Mouse (Mus musculus) limb, embryonic 14.5 days (tissue): ENCODE results near the gene Atn1. TPM values are rescaled to one million over a fixed set of nuclear protein-coding genes. Genes with fewer than 3 reads are reported as not detected.

Source experiments
- ATAC-seq: fragments of 200-750 bp; cut with Nextera tagmentation; 2 replicates; pipeline ENCODE4 v1.8.0; 2017; ENCODE audit warnings: low read depth, moderate number of reproducible peaks, moderate TSS enrichment; ENCODE audit not compliant: low FRiP score
- DNase-seq: peaks from one replicate; pipeline ENCODE4 v3.0.0-alpha.2; 2015; ENCODE audit warnings: low spot score
- H3K27ac ChIP-seq: fragments of 300-500 bp; sonication (generic); replicated peaks from 2 replicates; pipeline ENCODE4 v1.5.1; 2014; ENCODE audit warnings: low read depth, mild to moderate bottlenecking, low read length, moderate library complexity, mixed read lengths
- H3K27me3 ChIP-seq: fragments of 300-500 bp; sonication (generic); 2 replicates; pipeline ENCODE4 v1.6.1; 2014; ENCODE audit warnings: low read length, mixed read lengths; ENCODE audit not compliant: control insufficient read depth, insufficient read depth
- H3K36me3 ChIP-seq: fragments of 300-500 bp; sonication (generic); 2 replicates; pipeline ENCODE4 v1.6.1; 2014; ENCODE audit warnings: mild to moderate bottlenecking, low read length, moderate library complexity, mixed read lengths; ENCODE audit not compliant: control insufficient read depth, insufficient read depth
- H3K4me1 ChIP-seq: fragments of 300-500 bp; sonication (generic); 2 replicates; pipeline ENCODE4 v1.6.1; 2014; ENCODE audit warnings: antibody characterized with exemption, low read length, mixed read lengths; ENCODE audit not compliant: control insufficient read depth, insufficient read depth
- H3K4me2 ChIP-seq: fragments of 300-500 bp; sonication (generic); replicated peaks from 2 replicates; pipeline ENCODE4 v1.6.1; 2014; ENCODE audit warnings: low read depth, mild to moderate bottlenecking, low read length, moderate library complexity; ENCODE audit not compliant: severe bottlenecking
- H3K4me3 ChIP-seq: fragments of 300-500 bp; sonication (generic); replicated peaks from 2 replicates; pipeline ENCODE4 v1.5.1; 2014; ENCODE audit warnings: low read length
- H3K9ac ChIP-seq: fragments of 300-500 bp; sonication (generic); 2 replicates; pipeline ENCODE4 v1.6.1; 2014; ENCODE audit warnings: mild to moderate bottlenecking, low read depth, low read length, moderate library complexity; ENCODE audit not compliant: severe bottlenecking
- H3K9me3 ChIP-seq: fragments of 300-500 bp; sonication (generic); 2 replicates; pipeline ENCODE4 v1.6.1; 2016; ENCODE audit warnings: low read length; ENCODE audit not compliant: control insufficient read depth
- POLR2A ChIP-seq: fragments of 200-500 bp; IDR thresholded peaks from 2 replicates; pipeline ENCODE4 v1.8.0; 2012; ENCODE audit warnings: inconsistent platforms, mild to moderate bottlenecking, moderate library complexity, borderline replicate concordance; ENCODE audit not compliant: insufficient read depth, insufficient read length; ENCODE audit errors: extremely low read depth
- WGBS: fragments of 180-500 bp; shearing (Covaris S2); extraction: QIAGEN DNeasy Blood & Tissue Kit; methylation state at CpG from one replicate; pipeline ENCODE4 v1.1.7; 2014; 5-methylcytosine and 5-hydroxymethylcytosine counted together
- polyA plus RNA-seq, 2 experiments: library from polyadenylated mRNA; depleted of rRNA in 1 of 2; stranded (reverse) in 1 of 2; unstranded in 1 of 2; fragments of >200 nt; fragmentation: Nextera tagmentation in 1 of 2; extraction: Ambion mirVana in 1 of 2; gene quantifications; 2 replicates each; pipeline versions ENCODE4 v1.2.1 to v1.2.3; 2012 to 2014

The Atn1 gene
- polyA plus RNA-seq, 2 experiments: 14.6 to 102 TPM

DNA sequence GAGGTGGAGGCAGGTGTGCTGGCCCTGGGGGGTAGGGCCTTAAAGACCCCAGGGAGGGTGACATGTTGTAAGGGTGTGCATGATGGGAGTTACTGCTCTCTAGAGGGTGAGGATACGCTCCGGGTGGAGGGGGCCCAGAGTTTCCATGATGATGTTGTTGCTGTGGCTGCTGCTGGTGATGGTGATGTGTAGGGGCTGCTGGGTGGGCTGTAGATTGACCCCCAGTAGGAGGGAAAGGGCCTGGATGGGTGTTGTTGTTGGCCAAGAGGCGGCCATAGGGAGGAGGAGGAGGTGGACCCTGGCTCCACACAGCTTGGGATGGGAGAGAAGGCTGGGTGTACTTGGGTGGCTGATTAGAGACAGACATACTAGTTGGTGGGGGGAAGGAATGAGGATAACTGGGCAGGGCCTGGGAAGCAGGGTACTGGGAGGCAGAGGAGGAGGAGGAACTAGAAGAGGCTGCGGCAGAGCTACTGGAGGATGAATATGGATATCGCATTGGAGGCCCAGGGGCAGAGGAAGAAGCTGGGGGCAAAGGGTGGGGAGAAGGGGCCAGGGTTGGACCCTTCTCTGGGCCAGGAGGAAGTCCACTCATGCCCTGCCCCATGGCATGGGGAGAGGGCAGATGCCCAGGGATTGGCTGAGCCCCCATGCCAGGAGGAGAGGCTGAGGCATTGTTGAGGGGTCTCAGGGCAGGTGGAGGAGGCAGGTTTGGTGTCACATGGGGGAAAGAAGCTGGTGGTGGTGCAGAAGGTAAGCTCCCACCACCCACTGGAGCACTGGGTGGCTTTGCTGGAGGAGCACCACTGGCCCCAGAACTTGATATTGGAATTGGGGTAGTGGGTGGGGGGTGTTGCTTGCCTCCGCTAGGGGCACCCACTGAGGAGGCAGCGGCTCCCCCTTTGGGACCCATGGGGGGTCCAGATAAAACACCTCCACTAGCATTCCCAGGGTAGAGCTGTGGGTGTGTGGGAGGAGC lies 9.4 kb downstream of the Atn1 start:
- H3K9ac ChIP-seq: no peak overlapping the region
- no peaks in the 10 kb centered on the region for H3K9me3 ChIP-seq
- no peak for TF ChIP-seq POLR2A
- no peak overlapping the region for H3K27ac ChIP-seq
- H3K4me3 ChIP-seq: no peak overlapping the region
- ATAC-seq (no peak), DNase-seq (no peak)
- peaks cover 14% of the 10 kb centered on the region for H3K4me1 ChIP-seq
- WGBS: 83% methylated on average over 7 of the region's 7 CpGs
- peaks cover 70% of the 10 kb centered on the region for H3K36me3 ChIP-seq
- H3K4me2 ChIP-seq: peak overlapping the region; percentile 98
- H3K27me3 ChIP-seq: no peaks in the 10 kb centered on the region

DNA sequence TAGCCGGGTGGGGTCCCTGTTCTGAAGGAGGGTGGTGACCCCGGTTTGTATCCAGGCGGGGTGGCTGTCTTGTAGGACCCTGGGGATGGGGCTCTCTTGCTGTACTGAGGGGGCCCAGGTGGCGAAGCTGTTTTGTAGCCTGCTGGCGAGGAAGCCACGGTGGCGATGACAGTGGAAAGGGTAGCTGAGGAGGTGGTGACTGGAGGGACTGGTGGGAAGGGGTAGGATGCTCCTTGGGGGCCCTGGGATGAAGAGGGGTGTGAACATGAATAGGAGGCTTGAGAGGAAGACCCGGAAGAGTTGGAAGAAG lies 10.1 kb downstream of the Atn1 start:
- peaks cover 14% of the 10 kb centered on the region for H3K4me1 ChIP-seq
- peaks cover 70% of the 10 kb centered on the region for H3K36me3 ChIP-seq
- peak overlapping the region; percentile 49 for H3K4me3 ChIP-seq
- no peaks in the 10 kb centered on the region for H3K9me3 ChIP-seq
- H3K9ac ChIP-seq: peak overlapping the region; percentile 80
- TF ChIP-seq POLR2A: no peak
- H3K27me3 ChIP-seq: no peaks in the 10 kb centered on the region
- ATAC-seq (no peak), DNase-seq (no peak)
- peak overlapping the region; percentile 98 for H3K4me2 ChIP-seq
- WGBS: 22% methylated on average over 8 of the region's 8 CpGs
- H3K27ac ChIP-seq: peak overlapping the region; percentile 70

DNA sequence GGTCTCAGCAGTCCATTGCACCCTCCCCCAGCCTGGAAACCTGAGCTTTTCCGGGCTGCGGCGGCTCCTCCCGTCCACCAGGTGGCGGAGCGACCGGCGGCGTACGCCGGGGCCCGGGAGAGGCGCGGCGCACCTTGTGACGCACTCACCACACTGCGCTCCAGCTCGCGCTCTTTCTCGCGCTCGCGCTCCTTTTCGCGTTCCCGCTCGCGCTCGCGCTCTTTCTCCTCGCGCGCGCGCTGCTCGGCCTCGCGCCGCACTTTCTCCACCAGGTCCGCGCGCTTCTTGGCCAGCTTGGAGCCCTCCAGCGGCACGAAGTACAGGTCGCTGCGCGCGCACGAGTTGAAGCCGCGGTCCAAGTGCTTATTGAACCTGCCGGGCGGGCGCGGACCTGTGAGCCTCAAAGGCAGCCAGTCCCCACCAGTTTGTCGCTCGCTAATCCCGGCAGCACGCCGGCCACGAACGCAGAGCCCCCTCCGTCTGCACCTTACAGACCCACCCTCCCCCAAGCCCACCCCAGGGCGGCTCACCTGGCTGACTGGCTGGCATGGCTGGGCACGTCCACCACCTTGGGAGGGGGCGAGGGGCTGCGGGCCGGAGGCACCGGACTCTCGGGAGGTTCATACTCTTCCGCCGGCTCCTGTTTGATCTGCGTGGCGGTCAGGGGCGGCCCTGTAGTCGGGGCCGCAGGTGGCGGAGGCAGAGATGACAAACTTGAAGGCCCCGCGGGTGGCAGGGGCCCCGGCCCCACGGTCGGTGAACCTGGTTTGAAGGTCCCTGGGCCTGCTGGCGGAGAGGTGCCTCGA lies 10.6 kb downstream of the Atn1 start:
- WGBS: under 1% methylated on average over 51 of the region's 85 CpGs
- Histone ChIP-seq H3K4me2 (peak overlapping the region; percentile 98), H3K27me3 (no peaks in the 10 kb centered on the region), H3K9ac (peak overlapping the region; percentile 80), H3K27ac (peak overlapping the region; percentile 70), H3K4me1 (peaks cover 14% of the 10 kb centered on the region), H3K9me3 (no peaks in the 10 kb centered on the region), H3K36me3 (peaks cover 70% of the 10 kb centered on the region), H3K4me3 (peak overlapping the region; percentile 49)
- no peak for TF ChIP-seq POLR2A
- peak; percentile 78 for ATAC-seq
- DNase-seq: peak; percentile 95

DNA sequence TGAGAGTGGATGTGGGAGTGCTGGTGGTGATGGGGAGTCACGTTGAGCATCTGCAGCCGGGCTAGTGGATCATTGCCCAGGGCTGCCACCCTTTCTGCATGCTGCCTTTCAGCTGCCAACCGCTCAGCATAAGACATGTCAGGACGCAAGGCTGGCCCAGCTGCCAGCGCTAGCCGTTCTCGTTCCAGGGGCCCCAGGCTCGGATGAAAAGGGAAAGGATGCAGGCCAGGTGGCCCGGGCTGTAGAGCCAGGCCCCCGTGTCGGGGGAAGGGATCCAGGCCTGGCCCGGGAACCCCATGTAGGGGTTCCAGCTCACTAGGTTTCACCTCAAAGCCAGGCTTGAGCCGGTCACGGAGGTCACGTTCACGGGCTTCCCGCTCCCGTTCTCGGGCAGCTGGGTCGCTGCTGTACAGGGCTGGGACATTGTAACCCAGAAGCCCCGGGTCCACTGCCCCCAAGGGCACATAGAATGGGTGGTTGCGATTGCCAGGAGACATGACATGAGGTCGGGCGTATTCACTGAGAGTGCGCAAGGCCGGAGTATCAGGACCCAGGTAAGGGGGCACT lies 11.5 kb downstream of the Atn1 start:
- no peaks in the 10 kb centered on the region for H3K9me3 ChIP-seq
- WGBS: 66% methylated on average over 26 of the region's 26 CpGs
- peak overlapping the region; percentile 49 for H3K4me3 ChIP-seq
- H3K36me3 ChIP-seq: peaks cover 64% of the 10 kb centered on the region
- DNase-seq (no peak), ATAC-seq (no peak)
- peaks cover 16% of the 10 kb centered on the region for H3K4me1 ChIP-seq
- H3K4me2 ChIP-seq: peak overlapping the region; percentile 98
- H3K27ac ChIP-seq: 0 out of 2 replicates have a peak overlapping the region, but pooled peaks have one; percentile 70
- peak overlapping the region; percentile 34 for H3K9ac ChIP-seq
- no peak for TF ChIP-seq POLR2A
- H3K27me3 ChIP-seq: no peaks in the 10 kb centered on the region

DNA sequence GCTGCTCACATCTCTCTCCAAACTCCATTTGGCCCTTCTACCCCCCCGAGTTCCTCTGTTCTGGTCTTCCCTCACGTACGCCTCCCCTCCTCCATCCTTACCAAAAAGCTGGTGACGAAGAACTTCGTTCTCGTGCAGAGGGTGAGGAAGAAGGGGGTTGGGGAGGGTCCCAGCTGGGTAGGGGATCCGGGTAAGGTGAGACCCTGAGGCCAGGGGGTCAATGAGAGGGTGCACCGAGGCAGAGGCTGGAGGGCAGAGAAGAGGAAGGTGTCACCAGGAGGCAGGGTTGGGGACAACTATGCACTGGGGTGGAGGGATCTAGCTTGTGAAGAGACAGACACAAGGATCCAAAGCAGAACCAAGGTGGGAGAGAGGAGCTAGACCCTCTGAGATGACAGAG lies 12.7 kb downstream of the Atn1 start:
- WGBS: 88% methylated on average over 8 of the region's 8 CpGs
- peaks cover 53% of the 10 kb centered on the region for H3K36me3 ChIP-seq

More for the DNA sequence above, 12.7 kb downstream of the Atn1 start:
- DNase-seq (no peak), ATAC-seq (no peak)
- no peaks in the 10 kb centered on the region for H3K9me3 ChIP-seq
- H3K27ac ChIP-seq: no peak overlapping the region
- H3K4me1 ChIP-seq: peaks cover 20% of the 10 kb centered on the region
- no peak overlapping the region for H3K9ac ChIP-seq
- no peak overlapping the region for H3K4me2 ChIP-seq
- H3K27me3 ChIP-seq: no peaks in the 10 kb centered on the region
- no peak overlapping the region for H3K4me3 ChIP-seq
- TF ChIP-seq POLR2A: no peak
